Mouse (Mus musculus): ENCODE measurements around the gene Zfyve9. TPM values are rescaled to one million over a fixed set of nuclear protein-coding genes. Genes with fewer than 3 reads are reported as not detected.

The Zfyve9 gene
- polyA plus RNA-seq, 1 experiment from 2014 or later: 4.9 TPM

GRCm38 (mm10) chr4:108796701-108797100, 16.1 kb upstream of the Zfyve9 start:
- Histone ChIP-seq H3K4me3 (ENCODE audit: low read depth, low read length) (no peak overlapping the region), H3K36me3 (ENCODE audit: control insufficient read depth, insufficient read depth, low read length) (no peaks in the 10 kb centered on the region), H3K27ac (ENCODE audit: low read depth) (no peak overlapping the region), H3K4me1 (replicated peaks; ENCODE audit: control insufficient read depth, insufficient read depth, low read length) (peaks cover 6% of the 10 kb centered on the region), H3K4me2 (ENCODE audit: low read length) (no peak overlapping the region), H3K9me3 (ENCODE audit: control insufficient read depth, low read length) (no peaks in the 10 kb centered on the region), H3K9ac (ENCODE audit: low read length) (no peak overlapping the region), H3K27me3 (replicated peaks; ENCODE audit: control insufficient read depth, insufficient read depth, low read length) (no peaks in the 10 kb centered on the region)
- DNase-seq (ENCODE audit: low spot score) (no peak), ATAC-seq (replicated peaks; ENCODE audit: low FRiP score, low TSS enrichment, low read depth) (no peak)
- WGBS: 50% methylated on average over 4 of the region's 4 CpGs

DNA sequence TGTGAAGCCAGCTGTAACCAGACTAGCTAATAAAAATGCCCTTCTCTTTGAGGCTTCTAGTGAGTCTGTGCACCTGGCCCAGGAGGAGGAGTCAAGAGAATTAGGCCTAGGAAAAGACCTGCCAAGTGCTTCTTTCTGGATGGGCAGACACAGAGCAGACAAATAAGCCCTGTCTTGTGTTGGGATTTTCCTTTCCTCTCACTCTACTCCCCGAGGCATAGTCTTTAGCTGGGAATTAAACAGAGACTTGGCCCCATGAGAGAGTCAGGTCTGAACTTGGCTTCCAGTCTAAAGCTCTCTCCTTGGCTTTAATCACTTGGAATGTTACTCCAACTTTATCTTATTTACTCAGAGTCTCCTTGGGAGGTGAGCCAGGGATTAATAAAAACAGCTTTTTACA, 13.3 kb upstream of the Zfyve9 start:
- no peaks in the 10 kb centered on the region for H3K27me3 ChIP-seq (replicated peaks; ENCODE audit: control insufficient read depth, insufficient read depth, low read length)
- H3K4me1 ChIP-seq (replicated peaks; ENCODE audit: control insufficient read depth, insufficient read depth, low read length): no peaks in the 10 kb centered on the region
- no peaks in the 10 kb centered on the region for H3K9me3 ChIP-seq (ENCODE audit: control insufficient read depth, low read length)
- H3K9ac ChIP-seq (ENCODE audit: low read length): no peak overlapping the region
- DNase-seq (ENCODE audit: low spot score): no peak
- ATAC-seq (replicated peaks; ENCODE audit: low FRiP score, low TSS enrichment, low read depth): no peak
- WGBS: 55% methylated on average over 1 of the region's 1 CpGs
- H3K4me2 ChIP-seq (ENCODE audit: low read length): no peak overlapping the region
- H3K36me3 ChIP-seq (ENCODE audit: control insufficient read depth, insufficient read depth, low read length): no peaks in the 10 kb centered on the region
- H3K27ac ChIP-seq (ENCODE audit: low read depth): no peak overlapping the region
- H3K4me3 ChIP-seq (ENCODE audit: low read depth, low read length): no peak overlapping the region

GRCm38 (mm10) chr4:108790507-108790906, 9.9 kb upstream of the Zfyve9 start:
- DNase-seq (ENCODE audit: low spot score) (no peak), ATAC-seq (replicated peaks; ENCODE audit: low FRiP score, low TSS enrichment, low read depth) (no peak)

DNA sequence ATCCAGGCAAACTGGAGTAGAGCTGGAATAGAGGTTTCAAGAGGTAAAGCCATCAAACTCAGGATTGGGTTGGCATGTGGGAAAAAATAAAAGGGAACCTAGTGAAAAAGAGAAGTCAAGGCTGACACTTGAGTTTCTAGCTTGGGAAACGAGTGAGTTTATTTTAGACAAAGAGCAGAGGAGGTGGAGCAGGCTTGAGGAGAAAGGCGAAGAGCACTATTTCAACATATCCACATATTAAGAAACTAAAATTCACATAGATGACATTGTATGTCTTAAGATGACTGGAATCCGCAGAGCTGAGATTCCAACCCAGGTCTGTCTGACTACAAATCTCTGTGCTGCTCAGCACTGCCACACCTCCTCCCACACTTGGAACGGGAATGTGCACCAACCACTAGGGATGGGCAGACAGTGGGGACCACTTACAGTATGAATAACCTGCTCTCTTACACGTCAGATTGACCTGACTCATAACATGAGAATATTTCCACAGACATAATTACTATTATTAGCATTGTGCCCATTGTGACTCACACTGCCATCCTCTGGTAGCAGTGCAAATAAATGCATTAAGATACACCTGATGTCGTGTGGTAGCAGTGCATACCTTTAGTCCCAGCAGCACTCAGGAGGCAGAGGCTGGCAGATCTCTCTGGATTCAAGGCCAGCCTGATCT, 8.8 kb upstream of the Zfyve9 start:
- WGBS: 74% methylated on average over 6 of the region's 6 CpGs
- no peak overlapping the region for H3K4me2 ChIP-seq (ENCODE audit: low read length)
- H3K27ac ChIP-seq (ENCODE audit: low read depth): no peak overlapping the region
- ATAC-seq (replicated peaks; ENCODE audit: low FRiP score, low TSS enrichment, low read depth) (no peak), DNase-seq (ENCODE audit: low spot score) (no peak)
- H3K27me3 ChIP-seq (replicated peaks; ENCODE audit: control insufficient read depth, insufficient read depth, low read length): no peaks in the 10 kb centered on the region
- no peaks in the 10 kb centered on the region for H3K9me3 ChIP-seq (ENCODE audit: control insufficient read depth, low read length)
- H3K36me3 ChIP-seq (ENCODE audit: control insufficient read depth, insufficient read depth, low read length): no peaks in the 10 kb centered on the region
- no peaks in the 10 kb centered on the region for H3K4me1 ChIP-seq (replicated peaks; ENCODE audit: control insufficient read depth, insufficient read depth, low read length)
- H3K9ac ChIP-seq (ENCODE audit: low read length): no peak overlapping the region
- H3K4me3 ChIP-seq (ENCODE audit: low read depth, low read length): no peak overlapping the region

More at GRCm38 (mm10) chr4:108790507-108790906, 9.9 kb upstream of the Zfyve9 start:
- H3K4me1 ChIP-seq (replicated peaks; ENCODE audit: control insufficient read depth, insufficient read depth, low read length): no peaks in the 10 kb centered on the region
- H3K4me3 ChIP-seq (ENCODE audit: low read depth, low read length): no peak overlapping the region
- no peak overlapping the region for H3K9ac ChIP-seq (ENCODE audit: low read length)
- H3K27ac ChIP-seq (ENCODE audit: low read depth): no peak overlapping the region
- WGBS: 68% methylated on average over 1 of the region's 1 CpGs
- H3K27me3 ChIP-seq (replicated peaks; ENCODE audit: control insufficient read depth, insufficient read depth, low read length): no peaks in the 10 kb centered on the region
- H3K9me3 ChIP-seq (ENCODE audit: control insufficient read depth, low read length): no peaks in the 10 kb centered on the region
- H3K4me2 ChIP-seq (ENCODE audit: low read length): no peak overlapping the region
- H3K36me3 ChIP-seq (ENCODE audit: control insufficient read depth, insufficient read depth, low read length): no peaks in the 10 kb centered on the region

DNA sequence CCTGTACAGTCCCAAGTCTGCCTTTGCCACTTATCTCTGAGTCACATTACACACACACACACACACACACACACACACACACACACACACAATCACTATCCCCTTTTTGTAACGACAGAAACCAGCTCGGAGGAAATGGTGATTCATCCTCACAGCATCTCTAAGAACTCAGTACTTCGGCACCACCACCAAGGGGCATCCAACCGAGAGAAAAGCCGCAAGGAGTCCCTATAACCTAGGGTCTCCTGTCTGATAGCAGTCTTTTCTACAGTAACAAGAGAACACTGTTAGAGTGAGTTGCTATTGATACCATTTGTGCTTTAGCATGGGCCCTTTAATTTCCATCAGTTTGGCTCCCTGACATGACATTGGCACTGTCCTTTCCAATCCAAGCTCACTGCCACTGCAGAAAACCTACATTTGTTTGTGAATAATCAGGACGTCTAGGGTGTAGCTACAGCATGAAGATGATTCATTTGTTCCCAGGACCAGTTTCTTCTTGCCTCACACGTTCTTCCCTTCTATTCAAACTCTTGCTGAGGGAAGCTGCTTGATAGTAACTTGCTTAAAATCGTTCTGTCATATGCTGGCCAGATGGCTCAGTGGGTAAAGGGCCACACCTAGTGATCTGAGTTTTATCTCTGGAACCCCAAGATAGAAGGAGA, 2.0 kb upstream of the Zfyve9 start:
- no peak overlapping the region for H3K27ac ChIP-seq (ENCODE audit: low read depth)
- H3K4me1 ChIP-seq (replicated peaks; ENCODE audit: control insufficient read depth, insufficient read depth, low read length): 0 out of 2 replicates have a peak, but pooled peaks cover 2% of the 10 kb centered on the region
- DNase-seq (ENCODE audit: low spot score) (no peak), ATAC-seq (replicated peaks; ENCODE audit: low FRiP score, low TSS enrichment, low read depth) (no peak)
- 43% methylated on average over 8 of the region's 8 CpGs for WGBS
- no peaks in the 10 kb centered on the region for H3K27me3 ChIP-seq (replicated peaks; ENCODE audit: control insufficient read depth, insufficient read depth, low read length)
- H3K36me3 ChIP-seq (ENCODE audit: control insufficient read depth, insufficient read depth, low read length): no peaks in the 10 kb centered on the region
- H3K9me3 ChIP-seq (ENCODE audit: control insufficient read depth, low read length): no peaks in the 10 kb centered on the region
- H3K9ac ChIP-seq (ENCODE audit: low read length): no peak overlapping the region
- H3K4me3 ChIP-seq (ENCODE audit: low read depth, low read length): no peak overlapping the region
- no peak overlapping the region for H3K4me2 ChIP-seq (ENCODE audit: low read length)

DNA sequence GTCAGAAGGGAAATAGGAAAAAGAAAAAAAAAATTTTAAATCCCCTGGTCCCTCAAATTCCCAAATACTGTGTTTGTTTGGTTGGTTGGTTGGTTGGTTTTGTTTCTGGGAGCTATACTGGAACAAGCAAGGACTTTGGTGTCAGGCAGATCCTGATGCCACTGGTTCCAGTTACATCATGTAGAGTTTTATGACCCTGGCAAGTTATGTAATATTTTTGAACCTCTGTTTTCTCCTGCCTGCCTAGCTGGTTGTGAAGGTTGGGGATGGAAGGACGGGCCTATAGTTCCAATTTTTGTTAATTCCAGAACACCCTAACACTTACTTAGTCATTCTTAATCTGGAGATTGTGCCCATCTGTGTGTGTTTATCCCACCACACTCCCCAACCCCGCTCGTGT, 998 bp upstream of the Zfyve9 start:
- Histone ChIP-seq H3K36me3 (ENCODE audit: control insufficient read depth, insufficient read depth, low read length) (no peaks in the 10 kb centered on the region), H3K4me3 (ENCODE audit: low read depth, low read length) (0 out of 2 replicates have a peak overlapping the region, but pooled peaks have one; percentile 54), H3K4me1 (replicated peaks; ENCODE audit: control insufficient read depth, insufficient read depth, low read length) (0 out of 2 replicates have a peak, but pooled peaks cover 2% of the 10 kb centered on the region), H3K9me3 (ENCODE audit: control insufficient read depth, low read length) (no peaks in the 10 kb centered on the region), H3K9ac (ENCODE audit: low read length) (no peak overlapping the region), H3K27me3 (replicated peaks; ENCODE audit: control insufficient read depth, insufficient read depth, low read length) (no peaks in the 10 kb centered on the region), H3K4me2 (ENCODE audit: low read length) (peak overlapping the region; percentile 70; the same call in 1 of the 2 replicates), H3K27ac (ENCODE audit: low read depth) (no peak overlapping the region)
- 72% methylated on average over 3 of the region's 3 CpGs for WGBS
- ATAC-seq (replicated peaks; ENCODE audit: low FRiP score, low TSS enrichment, low read depth) (no peak), DNase-seq (ENCODE audit: low spot score) (no peak)

DNA sequence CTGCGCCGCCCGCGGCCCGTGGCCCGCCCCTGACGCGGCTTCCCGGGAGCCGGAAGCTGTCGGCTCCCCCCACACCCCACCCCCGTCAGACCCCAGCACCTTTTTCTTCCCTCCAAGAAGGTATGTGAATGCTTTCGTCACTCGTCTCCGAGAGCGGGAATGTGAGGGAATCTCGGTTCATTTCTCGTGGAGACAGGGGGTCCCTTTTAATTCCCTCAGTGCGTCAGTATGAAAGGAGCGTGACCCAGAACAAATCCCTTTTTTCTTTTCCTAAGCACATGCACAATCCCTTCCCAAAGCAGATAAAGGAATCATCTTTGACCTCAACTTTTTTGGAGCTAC, 237 bp upstream of the Zfyve9 start:
- no peaks in the 10 kb centered on the region for H3K9me3 ChIP-seq (ENCODE audit: control insufficient read depth, low read length)
- no peaks in the 10 kb centered on the region for H3K27me3 ChIP-seq (replicated peaks; ENCODE audit: control insufficient read depth, insufficient read depth, low read length)
- WGBS: under 1% methylated on average over 20 of the region's 20 CpGs
- peak overlapping the region; percentile 89 for H3K9ac ChIP-seq (ENCODE audit: low read length)
- H3K36me3 ChIP-seq (ENCODE audit: control insufficient read depth, insufficient read depth, low read length): no peaks in the 10 kb centered on the region
- no peak for DNase-seq (ENCODE audit: low spot score)
- ATAC-seq (replicated peaks; ENCODE audit: low FRiP score, low TSS enrichment, low read depth): no peak
- peak overlapping the region; percentile 70 for H3K4me2 ChIP-seq (ENCODE audit: low read length)
- H3K27ac ChIP-seq (ENCODE audit: low read depth): peak overlapping the region; percentile 97
- peak overlapping the region; percentile 54 for H3K4me3 ChIP-seq (ENCODE audit: low read depth, low read length)
- H3K4me1 ChIP-seq (replicated peaks; ENCODE audit: control insufficient read depth, insufficient read depth, low read length): 0 out of 2 replicates have a peak, but pooled peaks cover 2% of the 10 kb centered on the region

GRCm38 (mm10) chr4:108779763-108780056, 888 bp downstream of the Zfyve9 start:
- Histone ChIP-seq H3K36me3 (ENCODE audit: control insufficient read depth, insufficient read depth, low read length) (no peaks in the 10 kb centered on the region), H3K4me2 (ENCODE audit: low read length) (peak overlapping the region; percentile 70), H3K4me1 (replicated peaks; ENCODE audit: control insufficient read depth, insufficient read depth, low read length) (0 out of 2 replicates have a peak, but pooled peaks cover 2% of the 10 kb centered on the region), H3K9ac (ENCODE audit: low read length) (peak overlapping the region; percentile 89), H3K9me3 (ENCODE audit: control insufficient read depth, low read length) (no peaks in the 10 kb centered on the region), H3K27me3 (replicated peaks; ENCODE audit: control insufficient read depth, insufficient read depth, low read length) (no peaks in the 10 kb centered on the region), H3K4me3 (ENCODE audit: low read depth, low read length) (peak overlapping the region; percentile 54), H3K27ac (ENCODE audit: low read depth) (peak overlapping the region; percentile 97)
- WGBS: 0% methylated on average over 7 of the region's 7 CpGs
- no peak for DNase-seq (ENCODE audit: low spot score)
- ATAC-seq (replicated peaks; ENCODE audit: low FRiP score, low TSS enrichment, low read depth): no peak

GRCm38 (mm10) chr4:108768527-108768926, 12.1 kb downstream of the Zfyve9 start:
- ATAC-seq (replicated peaks; ENCODE audit: low FRiP score, low TSS enrichment, low read depth) (no peak), DNase-seq (ENCODE audit: low spot score) (no peak)
- Histone ChIP-seq H3K4me2 (ENCODE audit: low read length) (no peak overlapping the region), H3K4me1 (replicated peaks; ENCODE audit: control insufficient read depth, insufficient read depth, low read length) (no peaks in the 10 kb centered on the region), H3K27ac (ENCODE audit: low read depth) (no peak overlapping the region), H3K9me3 (ENCODE audit: control insufficient read depth, low read length) (no peaks in the 10 kb centered on the region), H3K9ac (ENCODE audit: low read length) (no peak overlapping the region), H3K36me3 (ENCODE audit: control insufficient read depth, insufficient read depth, low read length) (no peaks in the 10 kb centered on the region), H3K4me3 (ENCODE audit: low read depth, low read length) (no peak overlapping the region), H3K27me3 (replicated peaks; ENCODE audit: control insufficient read depth, insufficient read depth, low read length) (no peaks in the 10 kb centered on the region)
